ENCODE assay signal across 13 mouse cellular contexts in the genomic region with DNA sequence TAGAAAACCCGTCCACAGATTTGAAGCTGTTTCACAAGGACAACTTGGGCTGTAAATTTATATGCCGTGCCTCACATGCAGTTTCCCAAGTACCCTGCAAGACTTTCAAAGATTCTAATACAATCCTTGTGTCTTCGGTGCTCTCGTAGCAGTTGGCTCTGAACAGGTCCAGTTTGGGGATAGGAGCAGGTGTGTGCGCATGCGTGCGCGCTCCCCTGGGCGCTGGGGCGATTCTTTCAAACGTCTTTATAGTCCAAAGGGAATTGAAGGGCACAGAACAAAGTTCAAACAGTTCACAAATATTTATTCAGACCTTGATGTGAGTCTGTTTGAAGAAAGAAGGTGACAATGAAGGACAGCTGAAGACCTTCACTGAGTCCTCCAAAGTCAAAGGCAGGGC. TPM values are rescaled to one million over a fixed set of nuclear protein-coding genes. Genes with fewer than 3 reads are reported as not detected.
DNase-seq lines count a peak whose midpoint lies in the region; ATAC-seq lines count a peak whose summit lies in the region.
"Had no signal": no experiment of that assay in that cellular context is flagged by ENCODE, and none has a peak within 500 bp of the region (broad histone marks: within the 10 kb centered on the region; RNA-seq: fewer than 3 reads in every experiment).

No protein-coding gene starts in this region.

- no peaks in the 10 kb centered on the region for H3K9me3 ChIP-seq in intestine, embryonic 16.5 days (ENCODE audit: control insufficient read depth, low read length)
- H3K9me3 ChIP-seq in liver, embryonic 13.5 days (replicated peaks), result no peaks in the 10 kb centered on the region
- H3K9me3 ChIP-seq: forebrain, embryonic 13.5 days; midbrain, embryonic 12.5 days had no signal

- H3K36me3 ChIP-seq in intestine, embryonic 16.5 days (ENCODE audit: control insufficient read depth, insufficient read depth, low read length), result no peaks in the 10 kb centered on the region
- H3K36me3 ChIP-seq in liver, embryonic 13.5 days, result peaks cover 3% of the 10 kb centered on the region; the same call in 1 of the 2 replicates
- H3K36me3 ChIP-seq: midbrain, embryonic 12.5 days had no signal

- 0 out of 2 replicates have a peak overlapping the region, but pooled peaks have one; percentile 23 for H3K27ac ChIP-seq in intestine, embryonic 16.5 days (ENCODE audit: low read length)
- no peak overlapping the region; the same call in 1 of the 2 replicates for H3K27ac ChIP-seq in liver, embryonic 13.5 days
- H3K27ac ChIP-seq: forebrain, embryonic 13.5 days; midbrain, embryonic 12.5 days had no signal

- DNase-seq in heart, adult 11 months, result peak; percentile 86
- no peak for DNase-seq in heart, adult 9 months (ENCODE audit: low spot score in 2 of 2)
- peak; percentile 66 for DNase-seq in ZHBTc4 (ENCODE audit: low read depth, low spot score)
- DNase-seq in liver, embryonic 13.5 days, result no peak
- no peak for DNase-seq in cerebellum, postnatal 25 days
- no peak for DNase-seq in right cerebral cortex, postnatal 36 days (ENCODE audit: low spot score in 2 of 2)
- no peak for DNase-seq in cerebellum, adult 11-12 months
- DNase-seq: layer of hippocampus, postnatal 36 days; retina, postnatal 1 day; thymus, postnatal 36 days had no signal

- H3K4me3 ChIP-seq in intestine, embryonic 16.5 days (ENCODE audit: low read length), result no peak overlapping the region
- no peak overlapping the region for H3K4me3 ChIP-seq in liver, embryonic 13.5 days (replicated peaks)
- H3K4me3 ChIP-seq: forebrain, embryonic 13.5 days; midbrain, embryonic 12.5 days had no signal

- no peak overlapping the region for H3K9ac ChIP-seq in intestine, embryonic 16.5 days (ENCODE audit: low read depth, low read length)
- no peak overlapping the region for H3K9ac ChIP-seq in liver, embryonic 13.5 days
- H3K9ac ChIP-seq: forebrain, embryonic 13.5 days; midbrain, embryonic 12.5 days had no signal

- H3K4me1 ChIP-seq in intestine, embryonic 16.5 days (ENCODE audit: control insufficient read depth, insufficient read depth, low read length), result peaks cover 23% of the 10 kb centered on the region
- H3K4me1 ChIP-seq in liver, embryonic 13.5 days (replicated peaks), result peaks cover 29% of the 10 kb centered on the region

- 65% methylated on average over 11 of the region's 11 CpGs for WGBS in intestine, embryonic 16.5 days
- WGBS in liver, embryonic 13.5 days (ENCODE audit: insufficient replicate concordance), result 72% methylated on average over 11 of the region's 11 CpGs

- no peaks in the 10 kb centered on the region for H3K27me3 ChIP-seq in intestine, embryonic 16.5 days (replicated peaks; ENCODE audit: control insufficient read depth, insufficient read depth, low read length)
- H3K27me3 ChIP-seq in liver, embryonic 13.5 days, result peaks cover under 1% of the 10 kb centered on the region; the same call in 1 of the 2 replicates

- peak; percentile 17; the same call in 1 of the 2 replicates for ATAC-seq in intestine, embryonic 16.5 days
- no peak for ATAC-seq in liver, embryonic 13.5 days (ENCODE audit: low read depth)
- ATAC-seq: forebrain, embryonic 13.5 days had no signal

- H3K4me2 ChIP-seq in intestine, embryonic 16.5 days (ENCODE audit: low read depth, low read length), result peak overlapping the region; percentile 27; the same call in 1 of the 2 replicates
- H3K4me2 ChIP-seq in liver, embryonic 13.5 days, result peak overlapping the region; percentile 14; the same call in 1 of the 2 replicates
- H3K4me2 ChIP-seq: forebrain, embryonic 13.5 days; midbrain, embryonic 12.5 days had no signal

RNA-seq across cellular contexts. Expression of gene Dusp6, which starts 8.0 kb away (rescaled TPM):
- polyA plus RNA-seq in intestine, embryonic 16.5 days (2015; fragmentation: Nextera tagmentation; extraction: Ambion mirVana), result 37.2 and 37.5 TPM in 2 replicates
- polyA plus RNA-seq in liver, embryonic 13.5 days (2015; fragmentation: Nextera tagmentation; extraction: Ambion mirVana), result 12.3 and 13.7 TPM in 2 replicates

Comparison
In these comparisons a context has a peak if more than half of its experiments do, and no peak if none do; other contexts are left out.
1. DNase-seq: peak in heart, adult 11 months (single experiment) and ZHBTc4 (single experiment); none in heart, adult 9 months (0 of 2), liver, embryonic 13.5 days (single experiment), cerebellum, postnatal 25 days (0 of 2), right cerebral cortex, postnatal 36 days (0 of 2) and cerebellum, adult 11-12 months (single experiment).